Mouse (Mus musculus): Measurements from ENCODE around the gene Gm37240. TPM values are rescaled to one million over a fixed set of nuclear protein-coding genes. Genes with fewer than 3 reads are reported as not detected.
A peak's percentile ranks its signal among the peaks of the same experiment; 100 is the strongest.

The Gm37240 gene
- polyA plus RNA-seq, 1 experiment from 2014 or later: 0.52 TPM

- ATAC-seq (ENCODE audit: low FRiP score): no peak
Measured at GRCm38 (mm10) chr3:84826938-84827337, 1060.4 kb downstream of the Gm37240 start.

GRCm38 (mm10) chr3:84826405-84826804 is 1060.9 kb downstream of the Gm37240 start:
- no peaks in the 10 kb centered on the region for H3K27me3 ChIP-seq (ENCODE audit: control insufficient read depth, insufficient read depth, low read length)
- H3K4me1 ChIP-seq (replicated peaks; ENCODE audit: control insufficient read depth, insufficient read depth, low read length): no peaks in the 10 kb centered on the region
- ATAC-seq (ENCODE audit: low FRiP score): no peak
- no peak for DNase-seq (ENCODE audit: low spot score)
- H3K27ac ChIP-seq (ENCODE audit: low read depth, low read length): no peak overlapping the region
- no peak overlapping the region for H3K4me3 ChIP-seq (ENCODE audit: low read depth, low read length)
- no peak overlapping the region for H3K9ac ChIP-seq (ENCODE audit: low read depth, low read length)
- no peaks in the 10 kb centered on the region for H3K36me3 ChIP-seq (ENCODE audit: control insufficient read depth, insufficient read depth, low read length)
- H3K4me2 ChIP-seq (replicated peaks; ENCODE audit: low read depth, low read length): no peak overlapping the region
- H3K9me3 ChIP-seq (ENCODE audit: control insufficient read depth, low read length): no peaks in the 10 kb centered on the region
- 96% methylated on average over 3 of the region's 3 CpGs for WGBS

More at GRCm38 (mm10) chr3:84826938-84827337, 1060.4 kb downstream of the Gm37240 start:
- Histone ChIP-seq H3K4me3 (ENCODE audit: low read depth, low read length) (no peak overlapping the region), H3K27me3 (ENCODE audit: control insufficient read depth, insufficient read depth, low read length) (no peaks in the 10 kb centered on the region), H3K36me3 (ENCODE audit: control insufficient read depth, insufficient read depth, low read length) (no peaks in the 10 kb centered on the region), H3K4me2 (replicated peaks; ENCODE audit: low read depth, low read length) (no peak overlapping the region), H3K9ac (ENCODE audit: low read depth, low read length) (no peak overlapping the region), H3K4me1 (replicated peaks; ENCODE audit: control insufficient read depth, insufficient read depth, low read length) (no peaks in the 10 kb centered on the region), H3K9me3 (ENCODE audit: control insufficient read depth, low read length) (no peaks in the 10 kb centered on the region), H3K27ac (ENCODE audit: low read depth, low read length) (no peak overlapping the region)
- DNase-seq (ENCODE audit: low spot score): no peak
- 81% methylated on average over 3 of the region's 3 CpGs for WGBS

GRCm38 (mm10) chr3:84825990-84826389 is 1061.3 kb downstream of the Gm37240 start:
- 66% methylated on average over 5 of the region's 5 CpGs for WGBS
- no peak for ATAC-seq (ENCODE audit: low FRiP score)
- no peak overlapping the region for H3K27ac ChIP-seq (ENCODE audit: low read depth, low read length)
- no peak overlapping the region for H3K4me2 ChIP-seq (replicated peaks; ENCODE audit: low read depth, low read length)
- H3K4me3 ChIP-seq (ENCODE audit: low read depth, low read length): no peak overlapping the region
- no peaks in the 10 kb centered on the region for H3K36me3 ChIP-seq (ENCODE audit: control insufficient read depth, insufficient read depth, low read length)
- DNase-seq (ENCODE audit: low spot score): no peak
- no peak overlapping the region for H3K9ac ChIP-seq (ENCODE audit: low read depth, low read length)
- H3K9me3 ChIP-seq (ENCODE audit: control insufficient read depth, low read length): no peaks in the 10 kb centered on the region
- no peaks in the 10 kb centered on the region for H3K27me3 ChIP-seq (ENCODE audit: control insufficient read depth, insufficient read depth, low read length)
- no peaks in the 10 kb centered on the region for H3K4me1 ChIP-seq (replicated peaks; ENCODE audit: control insufficient read depth, insufficient read depth, low read length)

- Histone ChIP-seq H3K4me1 (replicated peaks; ENCODE audit: control insufficient read depth, insufficient read depth, low read length) (no peaks in the 10 kb centered on the region), H3K4me3 (ENCODE audit: low read depth, low read length) (no peak overlapping the region), H3K27me3 (ENCODE audit: control insufficient read depth, insufficient read depth, low read length) (no peaks in the 10 kb centered on the region), H3K9ac (ENCODE audit: low read depth, low read length) (no peak overlapping the region), H3K27ac (ENCODE audit: low read depth, low read length) (no peak overlapping the region), H3K9me3 (ENCODE audit: control insufficient read depth, low read length) (no peaks in the 10 kb centered on the region), H3K4me2 (replicated peaks; ENCODE audit: low read depth, low read length) (no peak overlapping the region), H3K36me3 (ENCODE audit: control insufficient read depth, insufficient read depth, low read length) (no peaks in the 10 kb centered on the region)
- 60% methylated on average over 2 of the region's 2 CpGs for WGBS
- ATAC-seq (ENCODE audit: low FRiP score): no peak
- no peak for DNase-seq (ENCODE audit: low spot score)
Measured at GRCm38 (mm10) chr3:84820654-84821201, 1066.6 kb downstream of the Gm37240 start.

GRCm38 (mm10) chr3:84816951-84817350 is 1070.4 kb downstream of the Gm37240 start:
- WGBS: 78% methylated on average over 1 of the region's 1 CpGs
- ATAC-seq (ENCODE audit: low FRiP score): no peak
- H3K36me3 ChIP-seq (ENCODE audit: control insufficient read depth, insufficient read depth, low read length): no peaks in the 10 kb centered on the region
- no peaks in the 10 kb centered on the region for H3K9me3 ChIP-seq (ENCODE audit: control insufficient read depth, low read length)
- H3K4me1 ChIP-seq (replicated peaks; ENCODE audit: control insufficient read depth, insufficient read depth, low read length): peaks cover 4% of the 10 kb centered on the region; the same call in 1 of the 2 replicates
- no peak overlapping the region for H3K4me2 ChIP-seq (replicated peaks; ENCODE audit: low read depth, low read length)
- no peak overlapping the region for H3K27ac ChIP-seq (ENCODE audit: low read depth, low read length)
- H3K4me3 ChIP-seq (ENCODE audit: low read depth, low read length): no peak overlapping the region
- no peaks in the 10 kb centered on the region for H3K27me3 ChIP-seq (ENCODE audit: control insufficient read depth, insufficient read depth, low read length)
- H3K9ac ChIP-seq (ENCODE audit: low read depth, low read length): no peak overlapping the region
- DNase-seq (ENCODE audit: low spot score): no peak

GRCm38 (mm10) chr3:84815461-84815860 is 1071.9 kb downstream of the Gm37240 start:
- H3K9me3 ChIP-seq (ENCODE audit: control insufficient read depth, low read length): no peaks in the 10 kb centered on the region
- 0% methylated on average over 24 of the region's 29 CpGs for WGBS
- H3K4me2 ChIP-seq (replicated peaks; ENCODE audit: low read depth, low read length): peak overlapping the region; percentile 99
- H3K4me1 ChIP-seq (replicated peaks; ENCODE audit: control insufficient read depth, insufficient read depth, low read length): peaks cover 4% of the 10 kb centered on the region; the same call in 1 of the 2 replicates
- peak overlapping the region; percentile 83 for H3K9ac ChIP-seq (ENCODE audit: low read depth, low read length)
- no peaks in the 10 kb centered on the region for H3K36me3 ChIP-seq (ENCODE audit: control insufficient read depth, insufficient read depth, low read length)
- DNase-seq (ENCODE audit: low spot score): peak; percentile 50
- no peaks in the 10 kb centered on the region for H3K27me3 ChIP-seq (ENCODE audit: control insufficient read depth, insufficient read depth, low read length)
- ATAC-seq (ENCODE audit: low FRiP score): peak; percentile 8; the same call in 1 of the 2 replicates
- no peak overlapping the region for H3K27ac ChIP-seq (ENCODE audit: low read depth, low read length)
- H3K4me3 ChIP-seq (ENCODE audit: low read depth, low read length): peak overlapping the region; percentile 99

GRCm38 (mm10) chr3:84814762-84815381 is 1072.4 kb downstream of the Gm37240 start, which contains the start of gene Fbxw7:
Gene Fbxw7 (plus strand): TSS chr3:84815268.
- Histone ChIP-seq H3K4me2 (replicated peaks; ENCODE audit: low read depth, low read length) (peak within 1 kb of the TSS; percentile 99), H3K9ac (ENCODE audit: low read depth, low read length) (peak within 1 kb of the TSS; percentile 83), H3K9me3 (ENCODE audit: control insufficient read depth, low read length) (no peaks in the 10 kb centered on the region), H3K27ac (ENCODE audit: low read depth, low read length) (peak within 1 kb of the TSS; percentile 94), H3K27me3 (ENCODE audit: control insufficient read depth, insufficient read depth, low read length) (no peaks in the 10 kb centered on the region), H3K4me3 (ENCODE audit: low read depth, low read length) (peak within 1 kb of the TSS; percentile 99), H3K36me3 (ENCODE audit: control insufficient read depth, insufficient read depth, low read length) (no peaks in the 10 kb centered on the region), H3K4me1 (replicated peaks; ENCODE audit: control insufficient read depth, insufficient read depth, low read length) (peaks cover 4% of the 10 kb centered on the region; the same call in 1 of the 2 replicates)
- WGBS: 0% methylated on average over 51 of the region's 76 CpGs
- DNase-seq (ENCODE audit: low spot score) (no peak), ATAC-seq (ENCODE audit: low FRiP score) (peak; percentile 63)

- no peaks in the 10 kb centered on the region for H3K9me3 ChIP-seq (ENCODE audit: control insufficient read depth, low read length)
- DNase-seq (ENCODE audit: low spot score) (peak; percentile 100), ATAC-seq (ENCODE audit: low FRiP score) (peak; percentile 98)
- peak overlapping the region; percentile 99 for H3K4me3 ChIP-seq (ENCODE audit: low read depth, low read length)
- peak overlapping the region; percentile 94 for H3K27ac ChIP-seq (ENCODE audit: low read depth, low read length)
- peaks cover 4% of the 10 kb centered on the region; the same call in 1 of the 2 replicates for H3K4me1 ChIP-seq (replicated peaks; ENCODE audit: control insufficient read depth, insufficient read depth, low read length)
- peak overlapping the region; percentile 99 for H3K4me2 ChIP-seq (replicated peaks; ENCODE audit: low read depth, low read length)
- WGBS: under 1% methylated on average over 28 of the region's 60 CpGs
- no peaks in the 10 kb centered on the region for H3K36me3 ChIP-seq (ENCODE audit: control insufficient read depth, insufficient read depth, low read length)
- H3K9ac ChIP-seq (ENCODE audit: low read depth, low read length): peak overlapping the region; percentile 83
- no peaks in the 10 kb centered on the region for H3K27me3 ChIP-seq (ENCODE audit: control insufficient read depth, insufficient read depth, low read length)
Measured at GRCm38 (mm10) chr3:84814157-84814761, 1073.1 kb downstream of the Gm37240 start.

All from hindbrain, embryonic 11.5 days (tissue).